Mouse (Mus musculus) thymus, postnatal 36 days (tissue): ENCODE data around the gene Fgfr2.

Experiments used
- DNase-seq, 2 experiments: peaks; one replicate each; pipeline ENCODE4 v3.0.0; 2022; ENCODE audit warnings: mixed read lengths in 2 of 2

The Fgfr2 gene

DNA sequence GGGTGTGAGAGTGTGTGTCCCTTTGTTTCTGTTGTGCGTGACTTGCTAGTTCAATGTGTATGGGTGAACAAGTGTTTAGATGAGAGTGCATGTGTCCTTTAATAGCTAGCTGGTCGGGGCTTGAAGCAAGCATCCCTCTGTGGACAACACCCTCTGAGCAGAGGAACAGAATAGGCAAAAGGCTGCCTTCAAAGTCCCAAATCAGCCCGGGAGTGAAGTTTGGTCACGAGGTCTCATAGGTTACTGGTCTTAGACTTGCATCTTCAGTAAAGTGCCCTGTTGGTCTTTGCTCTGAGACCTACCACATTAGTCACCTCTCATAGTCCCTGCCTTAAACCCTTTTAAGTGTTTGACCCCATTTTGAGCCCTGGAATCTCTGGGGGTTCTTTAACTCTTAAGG, 1571.7 kb downstream of the Fgfr2 start:
- DNase-seq: no peak

DNA sequence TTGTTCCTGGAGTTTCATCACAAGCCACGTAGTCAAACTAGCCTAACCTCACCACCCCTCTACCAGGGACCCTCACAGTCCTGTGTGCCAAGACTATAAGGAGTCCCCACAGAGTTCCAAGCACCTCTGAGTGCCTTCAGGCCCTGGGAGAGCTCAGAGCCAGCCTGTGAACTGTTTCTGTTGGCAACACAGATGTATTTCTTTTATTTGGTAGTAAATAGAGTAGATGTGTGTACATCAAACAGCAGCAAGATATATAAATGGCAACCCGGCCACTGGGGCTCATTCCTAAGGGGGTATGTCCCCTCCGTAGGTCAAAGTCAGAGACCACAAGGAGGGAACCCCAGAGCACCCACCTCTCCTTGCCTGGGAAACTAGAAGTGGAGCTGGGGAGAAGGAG, 1574.7 kb downstream of the Fgfr2 start, which contains the start of gene Hmx2:
Gene Hmx2 (plus strand): TSS at position 301 of the 400 bp plus-strand sequence.
- no peak for DNase-seq

DNA sequence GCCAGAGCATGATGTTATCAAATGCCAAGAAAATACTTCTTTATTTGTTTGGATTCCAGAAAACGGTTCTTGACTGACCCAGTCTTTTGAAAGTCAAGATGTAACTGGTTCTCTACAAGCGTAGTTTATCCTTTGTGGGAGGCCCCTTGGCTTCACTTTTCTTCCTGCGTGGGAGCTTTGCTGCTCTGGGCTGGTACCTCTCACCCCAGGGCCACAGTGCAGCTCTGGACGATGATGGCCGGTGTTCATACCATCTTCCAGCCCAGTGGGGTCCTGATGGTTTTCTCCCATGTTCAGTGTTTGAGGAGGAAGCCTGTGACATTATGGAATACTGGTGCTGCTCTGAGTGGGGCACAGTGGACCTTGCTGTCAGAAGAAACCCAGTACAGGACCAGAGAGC, 1575.7 kb downstream of the Fgfr2 start:
- DNase-seq: no peak

DNA sequence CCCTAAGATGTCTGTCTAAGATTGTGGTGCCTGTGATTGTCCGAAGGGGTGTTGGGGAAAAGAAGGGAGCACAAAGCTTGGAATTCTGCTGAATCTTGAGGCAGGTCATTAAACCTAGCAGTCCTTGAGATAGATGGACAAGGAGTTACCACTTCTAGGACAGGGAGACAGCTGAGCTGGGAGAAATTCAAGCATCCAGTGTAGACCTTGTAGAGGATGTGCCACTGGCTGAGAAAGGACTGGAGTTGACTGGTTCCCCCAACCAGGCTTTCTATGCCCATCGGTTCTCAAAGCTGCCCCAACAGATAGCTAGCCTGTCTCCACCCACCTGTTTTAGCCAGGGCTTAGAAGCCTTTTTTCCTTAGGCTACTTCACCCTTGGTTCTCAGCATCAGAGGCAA, 1576.7 kb downstream of the Fgfr2 start:
- DNase-seq: no peak

DNA sequence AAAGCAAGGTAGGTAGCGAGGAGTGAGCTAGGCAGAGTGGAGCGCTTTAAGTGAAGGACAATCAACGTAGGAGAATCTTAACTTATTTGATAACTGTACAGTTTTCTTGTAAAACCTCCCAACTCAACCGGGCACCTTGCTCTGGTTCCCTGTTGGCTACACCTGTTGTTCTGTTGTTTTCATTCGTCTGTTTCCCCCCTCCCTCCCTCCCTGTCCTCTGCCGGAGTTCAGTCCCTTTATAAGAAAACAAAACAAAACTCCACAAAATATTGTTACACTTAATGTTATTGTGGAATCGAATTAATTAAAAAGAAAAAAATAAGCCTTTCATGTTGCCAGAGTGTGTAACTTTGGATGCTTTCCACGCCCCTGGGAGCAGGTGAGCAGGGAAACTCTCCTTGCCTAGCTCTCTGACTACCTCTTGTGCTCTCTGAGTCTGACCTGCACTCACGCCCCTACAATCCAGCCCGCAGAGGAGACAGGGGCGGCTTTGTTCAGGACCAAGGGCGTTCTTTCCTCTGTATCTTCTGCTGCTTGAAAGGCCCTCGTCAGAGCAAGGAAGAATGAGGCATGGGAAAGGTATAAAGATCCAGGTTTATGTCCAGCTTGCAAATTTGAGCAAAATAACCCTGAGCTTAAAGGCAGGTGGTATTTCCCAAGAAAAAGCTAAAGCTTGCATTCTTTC, 1577.3 kb downstream of the Fgfr2 start:
- DNase-seq: no peak

DNA sequence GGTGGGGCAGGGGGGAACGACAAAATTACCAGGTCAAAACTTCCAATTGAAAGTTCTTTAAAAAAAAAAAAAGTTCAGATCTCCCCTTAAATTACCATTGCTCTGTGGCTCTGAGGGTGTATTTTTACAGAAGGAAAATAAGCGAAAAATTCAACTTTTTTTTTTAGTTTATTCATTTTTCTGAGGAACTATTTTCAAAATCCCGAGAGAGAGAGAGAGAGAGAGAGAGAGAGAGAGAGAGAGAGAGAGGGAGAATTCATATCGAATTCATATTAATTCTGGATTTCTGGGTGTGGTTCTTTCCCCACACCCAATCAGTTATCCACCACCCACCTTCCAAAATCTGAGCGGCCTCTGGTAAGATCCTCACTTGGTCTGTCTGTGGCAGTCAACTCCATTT, 1578.3 kb downstream of the Fgfr2 start:
- no peak for DNase-seq

DNA sequence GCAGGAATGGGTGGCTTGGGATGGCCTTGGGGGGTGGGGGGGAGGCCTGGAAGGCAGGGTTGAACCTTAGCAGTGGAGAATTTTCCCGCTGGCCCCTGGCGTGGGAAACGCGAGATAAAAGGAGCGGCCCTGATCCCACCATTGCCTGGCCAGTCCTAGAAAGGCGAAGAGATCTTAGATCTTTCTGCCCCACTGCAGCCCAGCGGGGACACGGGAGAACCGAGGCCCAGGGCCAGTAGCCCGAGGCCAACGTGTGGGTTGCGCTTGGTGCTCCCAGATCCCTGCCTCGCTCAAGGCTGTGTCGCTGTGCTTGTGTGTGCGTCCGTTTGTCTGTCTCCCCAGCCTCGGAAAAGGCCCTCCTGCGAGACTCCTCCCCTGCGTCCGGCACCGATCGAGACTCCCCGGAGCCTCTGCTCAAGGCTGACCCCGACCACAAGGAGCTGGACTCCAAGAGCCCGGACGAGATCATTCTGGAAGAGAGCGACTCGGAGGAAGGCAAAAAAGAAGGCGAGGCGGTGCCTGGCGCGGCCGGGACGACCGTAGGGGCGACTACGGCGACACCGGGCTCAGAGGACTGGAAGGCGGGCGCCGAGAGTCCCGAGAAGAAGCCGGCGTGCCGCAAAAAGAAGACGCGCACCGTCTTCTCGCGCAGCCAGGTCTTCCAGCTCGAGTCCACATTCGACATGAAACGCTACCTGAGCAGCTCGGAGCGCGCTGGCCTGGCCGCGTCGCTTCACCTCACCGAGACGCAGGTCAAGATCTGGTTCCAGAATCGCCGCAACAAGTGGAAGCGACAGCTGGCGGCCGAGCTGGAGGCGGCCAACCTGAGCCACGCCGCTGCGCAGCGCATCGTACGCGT, 1579.3 kb downstream of the Fgfr2 start:
- no peak for DNase-seq

DNA sequence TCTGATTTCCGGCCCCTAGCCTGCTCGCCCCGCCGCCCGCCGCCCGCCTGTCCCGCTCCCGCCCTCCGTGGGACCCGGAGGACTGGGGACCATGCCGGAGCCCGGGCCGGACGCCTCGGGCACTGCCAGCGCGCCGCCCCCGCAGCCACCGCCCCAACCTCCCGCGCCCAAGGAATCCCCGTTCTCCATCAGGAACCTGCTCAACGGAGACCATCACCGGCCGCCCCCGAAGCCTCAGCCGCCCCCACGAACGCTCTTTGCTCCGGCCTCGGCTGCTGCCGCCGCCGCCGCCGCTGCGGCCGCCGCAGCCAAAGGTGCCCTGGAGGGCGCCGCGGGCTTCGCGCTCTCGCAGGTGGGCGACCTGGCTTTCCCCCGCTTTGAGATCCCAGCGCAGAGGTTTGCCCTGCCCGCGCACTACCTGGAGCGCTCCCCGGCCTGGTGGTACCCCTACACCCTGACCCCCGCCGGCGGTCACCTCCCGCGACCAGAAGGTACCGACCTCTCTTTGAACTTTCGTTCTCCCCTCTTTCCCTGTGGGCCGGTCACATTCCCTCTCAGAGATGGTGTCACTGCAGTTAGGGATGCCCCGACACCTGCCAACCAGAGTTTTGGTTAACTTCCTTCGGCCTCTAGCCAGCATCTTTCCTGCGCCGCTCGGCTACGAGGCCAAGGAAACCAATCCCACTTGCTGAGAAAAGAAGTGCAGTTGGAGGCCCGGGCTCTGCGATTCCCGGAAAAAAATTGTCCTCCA, 1580.1 kb downstream of the Fgfr2 start:
- peak; percentile 11 to 21 for DNase-seq

DNA sequence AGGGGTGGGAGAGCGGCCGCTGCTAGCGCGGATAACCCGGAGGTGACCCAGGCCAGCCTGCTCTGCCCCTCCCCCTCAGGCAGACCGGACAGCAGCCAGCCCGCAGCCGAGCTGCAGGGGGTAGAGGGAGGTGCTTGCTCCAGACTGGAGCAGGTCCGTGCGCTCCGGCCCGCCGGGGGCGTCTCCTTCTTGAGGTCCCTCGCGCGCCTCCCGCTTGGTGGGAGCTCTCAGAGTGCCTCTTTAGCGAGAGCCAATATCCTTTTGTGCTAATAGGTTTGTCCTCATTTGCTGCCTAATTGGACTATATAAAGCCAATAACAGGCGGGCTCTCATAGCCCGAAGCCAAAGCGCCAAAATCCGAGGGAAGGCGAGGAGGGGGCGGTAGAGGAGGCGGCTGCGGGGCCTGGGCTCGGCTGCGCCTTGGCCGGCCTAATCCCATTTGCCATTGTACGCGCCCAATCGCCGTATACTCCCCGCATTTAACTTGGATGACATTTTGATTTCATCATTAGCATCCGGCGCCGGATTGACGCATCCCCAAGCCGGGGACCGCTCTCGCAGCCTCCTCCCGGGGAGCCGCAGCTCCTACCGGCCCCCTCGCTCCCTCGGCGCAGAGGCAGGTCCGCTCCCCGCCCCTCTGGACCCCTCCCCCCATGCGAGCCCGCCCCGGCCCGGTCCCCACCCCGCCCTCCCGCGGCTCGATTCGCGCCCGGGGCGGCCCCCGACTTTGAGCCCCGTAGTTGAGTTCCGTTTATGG, 1580.9 kb downstream of the Fgfr2 start, which contains the start of gene Hmx3:
Gene Hmx3 (plus strand): TSS at position 753 of the 757 bp plus-strand sequence.
- peak in 1 of 2 experiments; percentile 26 for DNase-seq

DNA sequence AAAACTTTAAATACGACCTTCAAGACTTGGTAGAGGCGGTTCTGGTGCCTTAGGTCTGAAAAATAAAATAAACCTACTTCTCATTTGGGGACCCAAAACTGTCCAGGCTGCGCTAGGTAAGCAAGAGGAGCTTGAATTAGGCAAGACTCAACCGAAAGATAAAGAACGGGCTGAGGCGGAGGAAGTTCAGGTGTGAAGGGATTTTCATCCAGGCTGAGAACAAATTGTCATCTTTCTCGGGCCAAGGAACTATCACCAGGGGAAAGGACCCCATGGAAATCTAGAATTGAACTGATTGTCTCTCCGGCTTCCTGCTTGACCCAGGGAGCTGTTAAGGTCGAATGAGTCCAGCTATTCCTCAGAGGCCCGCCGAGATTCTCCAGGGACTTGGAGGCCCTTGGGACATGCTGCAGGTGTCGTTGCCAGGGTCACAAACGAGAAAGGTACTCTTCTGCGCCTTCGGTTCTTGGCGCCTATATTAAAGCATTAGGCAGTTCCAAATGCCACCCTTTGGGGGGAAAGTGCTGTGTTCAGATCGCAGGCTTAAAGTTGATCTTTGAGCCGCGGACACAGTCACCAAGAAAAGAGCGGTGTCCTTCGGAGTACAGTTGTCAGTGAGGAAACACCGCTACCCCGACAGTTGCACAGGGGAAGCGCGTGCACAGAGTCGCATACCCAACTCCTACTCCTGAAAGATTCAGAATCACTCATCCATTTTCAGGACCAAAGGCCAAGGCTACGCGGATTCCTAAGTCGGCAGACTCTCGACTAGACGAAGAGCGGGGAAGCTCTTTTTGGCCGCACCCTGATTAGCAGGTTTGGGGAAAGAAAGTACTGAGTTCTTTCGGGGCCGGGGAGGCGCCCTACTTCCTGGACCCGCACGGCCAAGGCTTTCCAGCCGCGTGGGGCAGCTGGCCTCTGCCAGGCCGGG, 1581.7 kb downstream of the Fgfr2 start:
- no peak for DNase-seq

DNA sequence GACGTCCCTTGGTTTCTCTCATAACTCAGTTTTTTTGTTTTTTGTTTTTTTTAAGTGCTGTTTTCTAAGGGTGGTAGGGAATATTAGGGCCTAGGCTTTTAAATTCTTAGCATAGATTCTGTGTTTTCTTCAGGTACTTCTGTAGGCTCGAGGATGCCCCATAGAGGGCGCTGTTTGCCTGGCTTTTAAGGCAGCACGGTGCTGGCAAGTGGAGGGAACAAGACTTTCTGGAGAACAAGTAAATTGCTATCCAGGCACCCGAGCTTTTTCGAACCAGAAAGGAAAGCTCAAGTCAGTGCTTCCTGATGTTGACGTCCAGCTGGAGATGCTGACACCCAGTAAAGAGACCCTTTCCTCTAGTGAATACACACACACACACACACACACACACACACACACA, 1583.2 kb downstream of the Fgfr2 start:
- peak; percentile 67 to 72 for DNase-seq

DNA sequence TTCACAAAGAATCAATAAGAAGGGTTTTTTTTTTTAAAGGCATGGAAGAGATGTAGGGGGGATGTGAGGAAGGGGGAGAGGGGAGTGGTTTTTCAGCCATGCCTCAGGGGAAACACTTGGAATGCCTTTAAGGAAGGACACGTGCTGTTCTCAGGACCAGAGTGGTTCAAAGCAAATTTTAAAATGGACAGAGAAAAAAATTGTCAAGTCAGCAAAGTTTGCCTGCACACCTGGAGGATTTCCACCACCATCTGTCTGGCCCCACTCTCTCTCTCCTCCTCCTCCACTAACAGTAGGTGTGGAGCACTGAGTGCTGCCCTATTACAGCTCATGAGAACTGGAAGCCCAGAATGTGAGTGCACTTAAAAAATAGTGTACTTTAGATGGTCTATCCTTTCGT, 1619.4 kb downstream of the Fgfr2 start:
- no peak for DNase-seq

DNA sequence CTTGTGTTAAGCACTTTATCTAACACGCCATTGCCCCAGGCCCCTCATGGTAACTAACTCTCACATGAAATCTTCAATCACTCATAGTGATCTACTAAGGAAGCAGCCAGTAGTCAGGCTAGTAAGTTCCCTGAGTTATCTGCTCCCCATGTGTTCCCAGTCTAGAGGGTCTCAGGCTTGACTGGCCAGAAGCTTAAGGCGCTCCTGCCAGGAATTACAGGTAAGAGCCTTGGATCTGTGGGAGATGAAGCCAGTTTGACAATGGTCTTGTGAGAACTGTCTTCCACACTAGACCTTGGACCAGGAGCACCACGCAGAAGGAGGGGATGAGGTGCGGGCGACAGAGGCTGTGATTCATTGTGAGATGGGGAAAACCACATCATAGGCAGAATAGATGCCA, 1644.7 kb downstream of the Fgfr2 start:
- no peak for DNase-seq

DNA sequence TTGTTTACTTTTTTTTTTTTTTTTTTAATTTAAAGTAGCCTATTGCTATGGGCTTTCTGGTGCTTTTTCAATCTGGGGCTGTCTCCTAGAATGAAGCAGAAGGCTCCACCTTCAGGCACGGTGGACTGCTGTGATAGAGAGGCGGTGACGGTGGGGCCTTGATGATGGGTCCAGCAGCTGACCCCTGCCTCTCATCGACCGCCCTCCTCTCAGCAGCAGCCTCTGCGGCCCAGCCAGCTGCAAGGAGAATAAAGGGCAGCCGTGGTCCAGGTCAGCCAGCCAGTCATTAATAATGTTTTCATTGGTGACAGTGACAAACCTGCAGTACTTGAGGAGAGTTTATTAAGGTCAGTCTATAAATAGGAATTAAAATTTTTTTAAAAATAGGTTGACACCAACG, 1646.0 kb downstream of the Fgfr2 start:
- no peak for DNase-seq

DNA sequence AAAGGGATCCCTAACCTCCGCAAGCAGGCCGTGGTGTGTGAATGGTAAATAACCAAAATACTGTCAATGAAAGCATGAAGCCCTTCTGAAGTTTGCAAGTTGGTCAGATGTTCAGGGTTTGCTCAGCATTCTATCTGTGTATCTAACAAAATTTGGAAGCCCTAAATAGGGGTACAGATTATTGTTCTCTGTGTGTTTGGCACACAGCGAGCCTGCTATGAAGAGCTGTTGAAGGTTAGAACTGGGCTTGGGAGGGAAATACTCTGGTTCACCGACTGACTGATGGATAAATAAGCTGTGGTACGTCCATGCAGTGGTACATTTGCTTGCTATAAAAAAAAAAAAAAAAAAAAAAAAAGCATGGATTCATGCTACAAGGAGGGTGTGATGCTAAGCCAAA, 1651.6 kb downstream of the Fgfr2 start:
- no peak for DNase-seq

DNA sequence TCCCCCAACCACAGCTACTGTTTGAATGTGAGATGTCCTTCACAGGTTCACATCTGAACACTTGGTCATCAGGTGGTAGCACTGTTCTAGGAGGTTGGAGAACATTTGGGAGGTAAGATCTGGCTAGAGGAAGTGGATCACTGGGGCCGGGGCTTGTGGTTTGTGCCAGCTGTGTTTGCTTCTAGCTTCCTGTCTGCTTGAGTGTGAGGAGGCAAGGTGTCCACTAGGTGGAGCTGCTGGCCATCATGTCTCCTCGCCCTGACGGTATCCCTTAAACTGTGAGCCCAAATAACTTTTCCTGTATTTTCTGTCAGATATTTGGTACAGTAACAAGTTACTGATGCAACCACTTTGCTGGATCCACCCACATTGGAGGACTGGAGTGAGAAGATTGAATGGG, 1653.6 kb downstream of the Fgfr2 start:
- DNase-seq: peak; percentile 7 to 10

DNA sequence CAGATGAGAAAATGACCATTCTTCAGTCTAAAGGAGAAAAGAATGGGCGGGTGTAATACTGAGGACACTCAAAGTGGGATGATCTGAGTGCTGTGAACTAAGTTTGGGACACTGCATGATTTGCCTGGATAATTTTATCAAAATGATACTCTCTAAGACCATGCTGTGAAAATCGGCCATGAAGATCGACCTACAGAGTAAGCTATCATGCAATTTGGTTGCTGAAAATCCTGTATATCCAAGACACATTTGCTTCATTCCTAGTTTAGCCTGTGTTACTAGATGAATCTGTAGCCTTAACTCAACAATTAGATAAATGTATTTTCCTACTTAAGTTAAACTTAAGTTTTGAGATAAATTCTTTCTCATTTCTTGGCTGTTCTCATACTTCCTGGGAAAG, 1655.8 kb downstream of the Fgfr2 start:
- no peak for DNase-seq

DNA sequence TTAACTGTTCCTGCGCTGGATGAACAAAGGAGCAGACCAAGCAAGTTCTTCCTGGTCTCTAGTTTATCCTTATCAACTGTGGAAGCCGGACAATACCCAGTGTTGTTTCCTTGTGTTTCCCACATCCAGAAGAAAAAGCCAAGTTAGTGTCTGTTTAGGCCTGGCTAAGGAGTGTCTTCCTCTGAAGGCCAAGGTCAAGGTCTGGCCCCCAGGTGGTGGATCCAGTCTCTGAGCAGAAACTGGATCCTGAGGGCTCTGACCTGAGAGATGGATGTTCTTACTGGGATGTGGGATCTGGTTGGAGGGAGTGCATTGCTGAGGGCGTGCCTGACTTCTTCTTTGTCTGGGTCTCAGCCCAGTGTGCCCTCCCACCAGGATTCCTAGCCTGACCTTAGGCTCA, 1657.4 kb downstream of the Fgfr2 start:
- no peak for DNase-seq

DNA sequence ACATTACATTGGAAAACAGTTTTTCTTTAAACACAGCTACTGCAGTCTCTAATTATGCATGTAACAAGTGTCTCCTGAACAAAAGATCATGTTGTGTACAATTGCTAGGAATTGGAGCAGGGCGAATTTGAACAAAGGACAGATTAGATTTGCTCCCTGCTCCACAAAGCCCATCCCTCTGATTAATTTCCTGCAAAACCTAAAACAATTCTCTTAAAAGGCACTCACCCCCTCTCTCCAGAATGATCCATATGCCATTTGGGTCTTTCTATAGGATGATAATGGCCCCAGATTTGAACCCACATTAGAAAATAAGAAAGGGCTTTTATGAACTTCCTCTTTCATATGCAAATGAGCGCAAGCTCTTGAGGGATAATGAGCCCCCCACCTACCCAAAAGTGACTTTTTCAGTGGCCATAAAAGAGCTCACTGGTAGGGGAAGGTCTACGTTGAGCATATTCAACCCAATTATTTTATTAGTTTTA, 1658.0 kb downstream of the Fgfr2 start:
- DNase-seq: no peak

DNA sequence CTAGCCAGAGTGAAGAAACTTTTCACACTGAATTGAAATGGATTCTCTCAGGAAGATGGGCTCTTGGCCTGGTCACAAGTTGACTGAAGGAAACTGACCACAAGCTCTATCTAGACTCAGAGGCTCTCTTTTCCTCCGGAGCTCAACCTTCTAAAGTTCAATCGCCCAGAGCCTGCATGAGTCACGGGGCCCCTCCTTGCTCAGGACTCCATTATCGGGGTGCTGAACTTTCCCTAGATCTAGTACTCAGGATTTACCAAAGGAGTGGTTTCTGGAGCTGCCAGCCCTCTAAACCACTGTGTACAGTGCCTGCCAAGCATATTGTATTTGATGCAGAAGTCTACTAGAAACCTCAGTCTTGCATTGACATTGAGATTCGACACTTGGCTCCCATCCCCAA, 1666.4 kb downstream of the Fgfr2 start:
- no peak for DNase-seq

DNA sequence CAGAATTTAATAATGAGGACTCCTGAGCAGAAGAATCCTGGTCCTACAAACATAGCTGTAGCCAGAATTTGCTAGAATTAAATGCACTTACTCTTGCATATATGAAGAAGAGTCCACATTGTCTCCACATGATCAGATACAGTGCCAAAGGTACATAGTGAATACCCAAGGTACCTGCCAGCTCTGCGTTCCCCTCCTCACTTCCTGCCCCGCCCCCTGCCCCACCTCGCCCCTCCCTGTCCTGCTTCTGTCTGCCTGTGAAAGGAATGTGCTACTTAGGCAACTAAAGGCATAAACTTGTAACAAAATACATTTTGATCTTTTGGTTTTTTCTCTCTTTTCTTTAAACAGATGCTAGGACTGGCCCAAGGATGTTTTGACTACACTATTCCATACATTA, 1686.1 kb downstream of the Fgfr2 start:
- no peak for DNase-seq
